Mouse (Mus musculus) 3T3-L1 (cell line): ENCODE results near the gene Ints12.

Source experiments
- DNase-seq: peaks from one replicate; pipeline ENCODE4 v3.0.0-alpha.2; 2015; ENCODE audit warnings: low read depth, low spot score

Gene Ints12

GRCm38 (mm10) chr3:133091664-133092273 lies at the start of gene Ints12, which contains the start of gene Gstcd:
Gene Ints12, plus strand, starts transcription at chr3:133091840.
Gene Gstcd, minus strand, starts transcription at chr3:133092033.
- DNase-seq = peak; percentile 96

- DNase-seq = no peak
These were observed 39.6 kb upstream of the Ints12 start for GRCm38 (mm10) chr3:133052068-133052467.

- DNase-seq = no peak
These were observed 16.1 kb upstream of the Ints12 start for GRCm38 (mm10) chr3:133075560-133075959.

GRCm38 (mm10) chr3:133082736-133083135 lies 8.9 kb upstream of the Ints12 start:
- DNase-seq = no peak

GRCm38 (mm10) chr3:133085858-133086257 lies 5.8 kb upstream of the Ints12 start:
- DNase-seq = peak; percentile 78

GRCm38 (mm10) chr3:133090247-133091120 lies 1.2 kb upstream of the Ints12 start:
- DNase-seq = peak; percentile 21

- peak; percentile 65 for DNase-seq
These were observed 448 bp upstream of the Ints12 start for GRCm38 (mm10) chr3:133091121-133091663.

- no peak for DNase-seq
These were observed 724 bp downstream of the Ints12 start for GRCm38 (mm10) chr3:133092274-133092853.

GRCm38 (mm10) chr3:133092936-133093335 lies 1.3 kb downstream of the Ints12 start:
- no peak for DNase-seq

- DNase-seq = no peak
These were observed 2.7 kb downstream of the Ints12 start for GRCm38 (mm10) chr3:133094305-133094704.

GRCm38 (mm10) chr3:133097936-133098335 lies 6.3 kb downstream of the Ints12 start:
- DNase-seq = no peak

GRCm38 (mm10) chr3:133098336-133098735 lies 6.7 kb downstream of the Ints12 start:
- no peak for DNase-seq

GRCm38 (mm10) chr3:133098909-133099308 lies 7.3 kb downstream of the Ints12 start:
- DNase-seq = no peak

- DNase-seq = no peak
These were observed 12.1 kb downstream of the Ints12 start for GRCm38 (mm10) chr3:133103768-133104167.

GRCm38 (mm10) chr3:133104436-133104835 lies 12.8 kb downstream of the Ints12 start:
- DNase-seq = no peak

GRCm38 (mm10) chr3:133108731-133109130 lies 17.1 kb downstream of the Ints12 start:
- no peak for DNase-seq

- DNase-seq = no peak
These were observed 18.2 kb downstream of the Ints12 start for GRCm38 (mm10) chr3:133109844-133110243.

GRCm38 (mm10) chr3:133111741-133112140 lies 20.1 kb downstream of the Ints12 start:
- DNase-seq = peak; percentile 83

- DNase-seq = peak; percentile 52
These were observed 21.6 kb downstream of the Ints12 start for GRCm38 (mm10) chr3:133113281-133113680.

- DNase-seq = no peak
These were observed 39.7 kb downstream of the Ints12 start for GRCm38 (mm10) chr3:133131372-133131771.

GRCm38 (mm10) chr3:133132611-133133010 lies 41.0 kb downstream of the Ints12 start:
- DNase-seq = no peak

- DNase-seq = no peak
These were observed 50.2 kb downstream of the Ints12 start for GRCm38 (mm10) chr3:133141877-133142276.
